Mouse (Mus musculus) forebrain, embryonic 16.5 days (tissue): ENCODE measurements at regions not wholly inside any gene's neighbourhood (a gene's known extent, or its start where the extent isn't known, plus 50 kb on each side); places are given as distances from the start of the nearest gene placed in this dataset.

Experiments
- ATAC-seq: fragments of 200-750 bp; cut with Nextera tagmentation; 2 replicates; pipeline ENCODE4 v1.8.0; 2017; ENCODE audit warnings: mild to moderate bottlenecking, moderate library complexity
- H3K27ac ChIP-seq: fragments of 300-500 bp; sonication (generic); 2 replicates; pipeline ENCODE4 v1.5.1; 2014; ENCODE audit warnings: low read length, control low read depth
- H3K27me3 ChIP-seq: fragments of 300-500 bp; sonication (generic); replicated peaks from 2 replicates; pipeline ENCODE4 v1.6.1; 2014; ENCODE audit warnings: low read length; ENCODE audit not compliant: control insufficient read depth, insufficient read depth
- H3K36me3 ChIP-seq: fragments of 300-500 bp; sonication (generic); 2 replicates; pipeline ENCODE4 v1.6.1; 2014; ENCODE audit not compliant: control insufficient read depth, insufficient read depth
- H3K4me1 ChIP-seq: fragments of 300-500 bp; sonication (generic); replicated peaks from 2 replicates; pipeline ENCODE4 v1.6.1; 2014; ENCODE audit warnings: low read length; ENCODE audit not compliant: control insufficient read depth, insufficient read depth
- H3K4me2 ChIP-seq: fragments of 300-500 bp; sonication (generic); 2 replicates; pipeline ENCODE4 v1.6.1; 2014; ENCODE audit warnings: mild to moderate bottlenecking, low read length, control low read depth
- H3K4me3 ChIP-seq: fragments of 300-500 bp; sonication (generic); replicated peaks from 2 replicates; pipeline ENCODE4 v1.5.1; 2014; ENCODE audit warnings: mild to moderate bottlenecking, low read length, control low read depth
- H3K9ac ChIP-seq: fragments of 300-500 bp; sonication (generic); replicated peaks from 2 replicates; pipeline ENCODE4 v1.6.1; 2014; ENCODE audit warnings: low read depth, low read length, control low read depth
- H3K9me3 ChIP-seq: fragments of 300-500 bp; sonication (generic); 2 replicates; pipeline ENCODE4 v1.6.1; 2016; ENCODE audit warnings: low read length; ENCODE audit not compliant: control insufficient read depth
- WGBS: fragments of 180-500 bp; shearing (Covaris S2); extraction: QIAGEN DNeasy Blood & Tissue Kit; methylation state at CpG from one replicate; pipeline ENCODE4 v1.1.7; 2014; 5-methylcytosine and 5-hydroxymethylcytosine counted together

DNA sequence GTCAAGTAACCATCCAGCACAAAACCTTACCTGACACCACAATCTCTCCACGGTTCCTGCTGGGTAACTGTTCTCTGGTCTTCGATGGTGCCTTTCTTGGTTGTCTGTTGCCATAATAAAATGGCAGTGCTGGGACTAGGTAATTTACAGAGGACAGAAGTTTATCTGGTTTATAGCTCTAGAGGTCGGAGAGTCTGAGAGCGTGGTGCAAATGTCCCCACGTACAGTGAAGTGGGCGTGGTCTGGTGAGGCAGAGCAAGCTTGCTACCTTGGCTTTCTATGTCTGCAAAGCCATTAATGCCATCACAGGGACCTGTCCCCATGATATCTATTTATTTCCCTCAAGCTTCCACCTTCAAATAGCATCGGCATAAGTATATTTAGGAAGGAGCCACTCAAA is 223.0 kb downstream of the Opa1 start:
- no peaks in the 10 kb centered on the region for H3K27me3 ChIP-seq
- no peak overlapping the region for H3K27ac ChIP-seq
- no peaks in the 10 kb centered on the region for H3K9me3 ChIP-seq
- no peak overlapping the region for H3K4me2 ChIP-seq
- WGBS, result 94% methylated on average over 7 of the region's 7 CpGs
- H3K9ac ChIP-seq, result no peak overlapping the region
- no peaks in the 10 kb centered on the region for H3K36me3 ChIP-seq
- no peak overlapping the region for H3K4me3 ChIP-seq
- peaks cover 8% of the 10 kb centered on the region; the same call in 1 of the 2 replicates for H3K4me1 ChIP-seq
- ATAC-seq, result no peak

- no peak for ATAC-seq
- no peaks in the 10 kb centered on the region for H3K27me3 ChIP-seq
- no peaks in the 10 kb centered on the region for H3K36me3 ChIP-seq
- no peak overlapping the region for H3K9ac ChIP-seq
- WGBS, result 62% methylated on average over 6 of the region's 6 CpGs
- H3K27ac ChIP-seq, result no peak overlapping the region
- H3K9me3 ChIP-seq, result no peaks in the 10 kb centered on the region
- no peak overlapping the region for H3K4me2 ChIP-seq
- H3K4me3 ChIP-seq, result no peak overlapping the region
- peaks cover 5% of the 10 kb centered on the region; the same call in 1 of the 2 replicates for H3K4me1 ChIP-seq
Observed at GRCm38 (mm10) chr16:29802603-29803002, 223.5 kb downstream of the Opa1 start.

- Histone ChIP-seq H3K9me3 (no peaks in the 10 kb centered on the region), H3K4me2 (no peak overlapping the region), H3K27ac (no peak overlapping the region), H3K9ac (no peak overlapping the region), H3K36me3 (no peaks in the 10 kb centered on the region), H3K4me3 (no peak overlapping the region), H3K27me3 (no peaks in the 10 kb centered on the region), H3K4me1 (peaks cover 3% of the 10 kb centered on the region)
- WGBS, result 50% methylated on average over 5 of the region's 5 CpGs
- no peak for ATAC-seq
Observed at GRCm38 (mm10) chr16:29807859-29808258, 228.7 kb downstream of the Opa1 start.

DNA sequence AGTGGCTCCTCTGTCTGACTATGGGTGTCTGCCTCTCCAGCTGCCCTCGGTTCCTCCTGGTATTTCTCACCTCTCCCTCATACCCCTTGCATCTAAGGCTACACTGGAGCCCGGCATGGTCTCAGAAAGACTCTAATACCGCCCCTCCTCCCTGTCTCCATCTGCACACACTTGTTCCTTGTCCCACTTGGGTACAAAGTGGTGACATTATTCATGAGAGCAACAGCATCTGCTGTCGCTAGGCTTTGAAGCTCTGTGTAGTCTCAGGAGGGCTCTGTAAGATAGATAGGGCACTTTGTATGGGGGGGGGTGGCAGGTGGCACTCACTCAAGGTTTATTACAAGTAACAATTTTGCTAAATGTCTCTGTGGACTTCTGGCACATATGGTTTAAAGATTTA is 229.7 kb downstream of the Opa1 start:
- no peaks in the 10 kb centered on the region for H3K27me3 ChIP-seq
- peak; percentile 21; the same call in 1 of the 2 replicates for ATAC-seq
- peaks cover 10% of the 10 kb centered on the region for H3K4me1 ChIP-seq
- 57% methylated on average over 4 of the region's 4 CpGs for WGBS
- H3K36me3 ChIP-seq, result no peaks in the 10 kb centered on the region
- no peak overlapping the region for H3K4me3 ChIP-seq
- no peak overlapping the region for H3K4me2 ChIP-seq
- H3K9ac ChIP-seq, result no peak overlapping the region
- H3K9me3 ChIP-seq, result no peaks in the 10 kb centered on the region
- no peak overlapping the region for H3K27ac ChIP-seq

GRCm38 (mm10) chr16:29813411-29814038 is 234.4 kb downstream of the Opa1 start:
- Histone ChIP-seq H3K4me2 (peak overlapping the region; percentile 99), H3K27me3 (no peaks in the 10 kb centered on the region), H3K4me1 (peaks cover 21% of the 10 kb centered on the region), H3K9ac (peak overlapping the region; percentile 96), H3K36me3 (no peaks in the 10 kb centered on the region), H3K27ac (peak overlapping the region; percentile 88), H3K9me3 (no peaks in the 10 kb centered on the region), H3K4me3 (peak overlapping the region; percentile 68)
- WGBS, result 3% methylated on average over 31 of the region's 31 CpGs
- peak; percentile 72 for ATAC-seq

DNA sequence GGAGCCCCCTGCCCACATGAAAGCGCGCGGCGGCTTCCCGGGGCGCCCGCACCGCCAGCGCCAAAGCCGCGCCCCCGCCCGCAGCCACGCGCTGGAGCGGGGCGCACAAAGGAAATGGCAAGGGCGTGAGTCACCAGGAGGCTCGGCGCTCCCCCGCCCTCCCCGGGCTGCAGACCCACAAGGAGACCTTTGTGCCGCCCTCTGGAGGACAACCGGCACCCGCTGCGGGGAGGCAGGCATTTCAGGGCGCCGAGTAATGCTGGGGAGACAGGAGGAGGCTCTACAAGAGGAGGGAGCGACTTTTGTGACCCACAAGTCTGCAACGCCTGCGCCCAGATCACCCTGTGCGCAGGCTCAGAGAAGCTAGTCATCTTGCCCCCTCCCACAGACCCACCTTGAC is 234.9 kb downstream of the Opa1 start:
- 1% methylated on average over 32 of the region's 32 CpGs for WGBS
- Histone ChIP-seq H3K4me2 (peak overlapping the region; percentile 99), H3K27me3 (no peaks in the 10 kb centered on the region), H3K4me3 (peak overlapping the region; percentile 68), H3K36me3 (no peaks in the 10 kb centered on the region), H3K9ac (peak overlapping the region; percentile 96), H3K9me3 (no peaks in the 10 kb centered on the region), H3K27ac (peak overlapping the region; percentile 88), H3K4me1 (peaks cover 21% of the 10 kb centered on the region)
- ATAC-seq, result peak; percentile 84

GRCm38 (mm10) chr16:29814655-29815054 is 235.5 kb downstream of the Opa1 start:
- Histone ChIP-seq H3K27ac (no peak overlapping the region), H3K9ac (no peak overlapping the region)
- 73% methylated on average over 2 of the region's 2 CpGs for WGBS

GRCm38 (mm10) chr16:29815200-29815599 is 236.1 kb downstream of the Opa1 start:
- Histone ChIP-seq H3K4me2 (no peak overlapping the region), H3K9me3 (no peaks in the 10 kb centered on the region), H3K36me3 (no peaks in the 10 kb centered on the region), H3K27me3 (no peaks in the 10 kb centered on the region), H3K4me3 (no peak overlapping the region), H3K9ac (no peak overlapping the region), H3K27ac (no peak overlapping the region), H3K4me1 (peaks cover 21% of the 10 kb centered on the region)
- ATAC-seq, result no peak
- 68% methylated on average over 2 of the region's 2 CpGs for WGBS

More at GRCm38 (mm10) chr16:29814655-29815054, 235.5 kb downstream of the Opa1 start:
- H3K4me2 ChIP-seq, result peak overlapping the region; percentile 99; the same call in 1 of the 2 replicates
- H3K27me3 ChIP-seq, result no peaks in the 10 kb centered on the region
- no peak for ATAC-seq
- no peaks in the 10 kb centered on the region for H3K9me3 ChIP-seq
- H3K4me3 ChIP-seq, result no peak overlapping the region
- H3K4me1 ChIP-seq, result peaks cover 21% of the 10 kb centered on the region
- H3K36me3 ChIP-seq, result no peaks in the 10 kb centered on the region

DNA sequence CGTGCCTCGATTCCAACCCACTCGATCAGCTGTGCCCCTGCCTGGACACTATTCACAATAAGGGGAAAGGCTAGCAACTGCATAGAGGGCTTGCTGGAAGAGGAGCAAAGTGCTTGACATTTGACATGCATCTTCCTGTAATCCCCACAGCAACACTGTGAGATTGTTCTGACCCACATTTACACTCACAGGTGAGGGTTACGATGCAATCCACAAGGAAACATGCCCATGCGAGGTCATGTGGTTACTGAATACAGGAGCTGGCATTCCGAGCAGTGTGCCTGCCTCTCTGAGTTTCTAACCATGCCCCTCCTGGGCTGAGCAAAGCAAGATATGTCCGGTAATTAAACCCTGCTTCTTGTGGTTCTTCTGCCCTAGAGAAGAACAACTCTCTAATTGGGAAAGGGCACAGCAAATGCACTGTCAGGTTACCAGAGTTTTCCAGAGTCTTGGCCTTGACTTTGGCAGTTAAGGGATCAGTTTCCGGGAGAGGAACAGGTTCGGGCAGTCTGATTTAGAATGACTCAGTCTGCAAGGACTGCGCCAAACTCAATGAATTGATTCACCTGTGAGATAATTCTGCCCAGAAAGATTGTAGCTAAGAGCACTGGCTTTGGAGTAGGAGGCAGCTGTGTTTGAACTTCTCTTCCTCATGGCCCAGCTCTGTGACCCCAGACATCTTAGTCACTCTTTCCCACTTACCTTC is 236.7 kb downstream of the Opa1 start:
- Histone ChIP-seq H3K4me3 (no peak overlapping the region), H3K4me2 (no peak overlapping the region), H3K27me3 (no peaks in the 10 kb centered on the region), H3K9ac (no peak overlapping the region), H3K27ac (no peak overlapping the region), H3K4me1 (peaks cover 21% of the 10 kb centered on the region), H3K36me3 (no peaks in the 10 kb centered on the region), H3K9me3 (no peaks in the 10 kb centered on the region)
- 87% methylated on average over 10 of the region's 10 CpGs for WGBS
- no peak for ATAC-seq
